Mouse (Mus musculus): Measurements from ENCODE around the gene Itga4.

GRCm38 (mm10) chr2:79235767-79236487 is 19.3 kb upstream of the Itga4 start:
- TF ChIP-seq POLR2A (IDR thresholded peaks at IDR 0.05; ENCODE audit: control insufficient read depth in 1 of 2, insufficient read depth in 1 of 2, low read depth in 1 of 2, low read length in 2 of 2, poor library complexity in 1 of 2) (no peak), POLR2AphosphoS5 (IDR thresholded peaks at IDR 0.05; ENCODE audit: borderline replicate concordance, low read depth, low read length) (no peak), SMC3 (IDR thresholded peaks at IDR 0.05; ENCODE audit: low read depth, low read length) (no peak), POLR2AphosphoS2 (IDR thresholded peaks at IDR 0.05; ENCODE audit: low read length) (no peak), CHD1 (IDR thresholded peaks at IDR 0.05; ENCODE audit: low read depth, low read length) (no peak), EP300 (IDR thresholded peaks at IDR 0.05; ENCODE audit: low read depth in 1 of 2, low read length in 2 of 2) (no peak), ELF1 (IDR thresholded peaks at IDR 0.05; ENCODE audit: low read depth, low read length) (no peak), CTCF (IDR thresholded peaks at IDR 0.05 in 2 of 3, conservative IDR thresholded peaks at IDR 0.05 in 1 of 3; ENCODE audit: control insufficient read depth in 1 of 3, insufficient read depth in 1 of 3, low read depth in 2 of 3, low read length in 3 of 3, poor library complexity in 1 of 3, severe bottlenecking in 1 of 3) (no peak), TCF12 (IDR thresholded peaks at IDR 0.05; ENCODE audit: low read depth, low read length) (no peak), MAFK (IDR thresholded peaks at IDR 0.05; ENCODE audit: borderline replicate concordance, low read depth, low read length) (no peak), JUND (IDR thresholded peaks at IDR 0.05; ENCODE audit: low read depth, low read length) (no peak), TBP (IDR thresholded peaks at IDR 0.05; ENCODE audit: low read depth, low read length) (no peak), TAL1 (IDR thresholded peaks at IDR 0.05; ENCODE audit: low read length) (no peak)

Measured in MEL (cell line).